Mouse (Mus musculus): ENCODE measurements around the gene Zfp771. TPM values are rescaled to one million over a fixed set of nuclear protein-coding genes. Genes with fewer than 3 reads are reported as not detected.

Zfp771 gene
- polyA plus RNA-seq, 1 experiment from 2014 or later: 53.2 TPM

DNA sequence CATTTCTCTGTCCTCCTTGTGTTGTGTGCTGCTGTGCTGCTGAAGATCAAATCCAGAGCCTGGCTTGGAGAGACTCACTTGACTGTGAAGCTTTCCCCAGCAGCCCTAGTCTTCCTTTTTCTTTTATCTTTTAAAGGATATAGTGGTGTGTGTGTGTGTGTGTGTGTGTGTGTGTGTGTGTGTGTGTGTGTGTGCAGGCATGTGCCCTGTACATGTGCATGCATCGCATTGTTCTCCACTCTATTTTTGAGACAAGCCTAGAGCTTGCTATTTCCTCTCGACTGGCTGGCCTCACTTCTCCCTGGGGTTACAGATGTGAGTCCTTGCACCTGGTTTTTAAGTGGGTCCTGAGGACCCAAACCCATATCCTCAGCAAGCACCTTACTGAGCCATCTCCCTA lies 38.1 kb downstream of the Zfp771 start:
- 92% methylated on average over 2 of the region's 2 CpGs for WGBS
- Histone ChIP-seq H3K36me3 (ENCODE audit: control insufficient read depth, insufficient read depth, low read length) (no peaks in the 10 kb centered on the region), H3K4me2 (ENCODE audit: low read length) (no peak overlapping the region), H3K4me1 (ENCODE audit: control insufficient read depth, insufficient read depth, low read length) (no peaks in the 10 kb centered on the region), H3K9ac (ENCODE audit: low read length) (no peak overlapping the region), H3K9me3 (replicated peaks; ENCODE audit: control insufficient read depth, low read length) (no peaks in the 10 kb centered on the region), H3K27ac (ENCODE audit: low read depth, low read length) (no peak overlapping the region), H3K27me3 (replicated peaks; ENCODE audit: control insufficient read depth, insufficient read depth, low read length) (no peaks in the 10 kb centered on the region), H3K4me3 (ENCODE audit: low read depth, low read length) (no peak overlapping the region)
- no peak for ATAC-seq
- no peak for DNase-seq (ENCODE audit: low spot score)

DNA sequence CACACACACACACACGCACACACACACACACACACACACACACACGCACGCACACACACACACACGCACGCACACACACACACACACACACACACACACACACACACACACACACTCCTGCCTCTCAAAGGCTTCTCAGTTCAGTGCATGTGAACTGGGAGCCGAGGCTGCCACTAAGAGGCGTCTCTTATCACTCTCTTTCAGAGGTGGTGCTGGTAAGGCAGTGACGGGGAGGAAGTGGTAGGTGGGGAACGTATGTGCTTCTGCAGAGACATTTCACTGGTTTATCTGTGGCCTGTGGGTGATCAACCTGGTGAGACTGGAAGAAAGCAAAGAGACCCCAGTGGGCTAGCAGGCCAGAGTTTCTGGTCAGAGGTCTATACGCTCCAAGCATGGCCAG lies 41.1 kb downstream of the Zfp771 start:
- H3K27me3 ChIP-seq (replicated peaks; ENCODE audit: control insufficient read depth, insufficient read depth, low read length): no peaks in the 10 kb centered on the region
- H3K4me2 ChIP-seq (ENCODE audit: low read length): no peak overlapping the region
- no peak overlapping the region for H3K27ac ChIP-seq (ENCODE audit: low read depth, low read length)
- H3K9ac ChIP-seq (ENCODE audit: low read length): no peak overlapping the region
- H3K4me1 ChIP-seq (ENCODE audit: control insufficient read depth, insufficient read depth, low read length): no peaks in the 10 kb centered on the region
- no peak overlapping the region for H3K4me3 ChIP-seq (ENCODE audit: low read depth, low read length)
- no peak for DNase-seq (ENCODE audit: low spot score)
- no peak for ATAC-seq
- peaks cover 9% of the 10 kb centered on the region; the same call in 1 of the 2 replicates for H3K9me3 ChIP-seq (replicated peaks; ENCODE audit: control insufficient read depth, low read length)
- 89% methylated on average over 6 of the region's 10 CpGs for WGBS
- no peaks in the 10 kb centered on the region for H3K36me3 ChIP-seq (ENCODE audit: control insufficient read depth, insufficient read depth, low read length)

DNA sequence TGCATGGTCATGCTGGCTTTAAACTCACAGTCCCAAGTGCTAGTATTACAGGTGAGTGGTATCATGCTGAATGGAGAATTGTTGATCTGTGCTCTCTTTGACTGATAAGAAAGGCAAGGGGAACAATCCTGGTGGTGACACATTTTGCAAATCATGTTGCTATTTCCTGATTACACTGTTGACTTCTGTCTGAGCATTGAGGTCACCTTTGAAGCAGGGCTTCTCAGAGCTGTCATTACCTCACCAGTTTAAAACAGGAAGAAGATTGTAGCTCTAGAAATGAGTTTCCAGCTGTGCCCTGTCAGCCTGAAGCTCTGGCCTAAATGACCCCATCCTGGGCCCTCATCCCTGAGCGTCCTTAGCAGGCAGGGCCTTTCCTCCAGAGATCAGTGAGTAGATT lies 43.9 kb downstream of the Zfp771 start:
- Histone ChIP-seq H3K27ac (ENCODE audit: low read depth, low read length) (no peak overlapping the region), H3K36me3 (ENCODE audit: control insufficient read depth, insufficient read depth, low read length) (no peaks in the 10 kb centered on the region), H3K4me1 (ENCODE audit: control insufficient read depth, insufficient read depth, low read length) (no peaks in the 10 kb centered on the region), H3K9me3 (replicated peaks; ENCODE audit: control insufficient read depth, low read length) (peaks cover 9% of the 10 kb centered on the region; the same call in 1 of the 2 replicates), H3K4me2 (ENCODE audit: low read length) (no peak overlapping the region), H3K27me3 (replicated peaks; ENCODE audit: control insufficient read depth, insufficient read depth, low read length) (no peaks in the 10 kb centered on the region), H3K9ac (ENCODE audit: low read length) (no peak overlapping the region), H3K4me3 (ENCODE audit: low read depth, low read length) (no peak overlapping the region)
- no peak for DNase-seq (ENCODE audit: low spot score)
- WGBS: 58% methylated on average over 1 of the region's 1 CpGs
- ATAC-seq: no peak

DNA sequence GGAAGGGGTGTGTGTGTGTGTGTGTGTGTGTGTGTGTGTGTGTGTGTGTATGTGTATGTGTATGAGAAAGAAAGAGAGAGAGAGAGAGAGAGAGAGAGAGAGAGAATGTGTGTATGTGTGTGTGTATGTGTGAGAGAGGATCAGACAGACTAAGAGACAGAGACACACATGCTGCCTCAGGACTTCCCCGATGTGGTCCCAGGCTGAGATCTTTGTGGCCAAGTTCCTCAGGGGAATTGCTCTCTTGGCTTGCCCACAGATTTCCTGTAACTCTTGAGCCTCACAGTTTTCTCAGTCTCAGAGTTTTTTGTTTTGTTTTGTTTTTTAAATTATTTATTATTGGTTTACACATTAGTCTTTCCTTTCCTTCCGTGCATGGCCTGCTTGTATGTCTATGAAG lies 45.2 kb downstream of the Zfp771 start:
- Histone ChIP-seq H3K4me2 (ENCODE audit: low read length) (no peak overlapping the region), H3K9me3 (replicated peaks; ENCODE audit: control insufficient read depth, low read length) (peaks cover 9% of the 10 kb centered on the region; the same call in 1 of the 2 replicates), H3K4me3 (ENCODE audit: low read depth, low read length) (no peak overlapping the region), H3K27me3 (replicated peaks; ENCODE audit: control insufficient read depth, insufficient read depth, low read length) (no peaks in the 10 kb centered on the region), H3K9ac (ENCODE audit: low read length) (no peak overlapping the region), H3K36me3 (ENCODE audit: control insufficient read depth, insufficient read depth, low read length) (no peaks in the 10 kb centered on the region), H3K27ac (ENCODE audit: low read depth, low read length) (no peak overlapping the region), H3K4me1 (ENCODE audit: control insufficient read depth, insufficient read depth, low read length) (no peaks in the 10 kb centered on the region)
- DNase-seq (ENCODE audit: low spot score) (no peak), ATAC-seq (no peak)
- 86% methylated on average over 2 of the region's 2 CpGs for WGBS

DNA sequence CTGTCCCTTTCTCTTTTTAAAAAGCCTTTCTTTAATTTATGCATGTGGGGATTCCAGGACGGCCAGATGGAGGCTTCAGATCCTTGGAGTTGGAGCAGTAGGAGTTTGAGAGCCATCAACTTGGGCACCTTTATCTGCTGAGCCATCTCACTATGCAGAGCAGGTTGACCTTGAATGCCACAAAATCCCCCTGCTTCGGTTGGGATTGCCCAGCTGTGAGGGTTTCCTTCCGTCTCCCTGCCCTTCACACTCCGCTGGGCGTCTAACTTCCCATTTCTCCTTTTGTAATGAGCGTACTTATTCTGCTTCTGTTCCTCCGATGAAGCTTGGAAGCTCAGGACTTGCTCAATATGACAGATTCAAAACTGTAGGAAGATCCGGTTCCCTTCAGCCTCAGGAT lies 46.1 kb downstream of the Zfp771 start:
- ATAC-seq: no peak
- no peaks in the 10 kb centered on the region for H3K4me1 ChIP-seq (ENCODE audit: control insufficient read depth, insufficient read depth, low read length)
- H3K27me3 ChIP-seq (replicated peaks; ENCODE audit: control insufficient read depth, insufficient read depth, low read length): no peaks in the 10 kb centered on the region
- no peak overlapping the region for H3K27ac ChIP-seq (ENCODE audit: low read depth, low read length)
- H3K9ac ChIP-seq (ENCODE audit: low read length): no peak overlapping the region
- no peak for DNase-seq (ENCODE audit: low spot score)
- 57% methylated on average over 8 of the region's 8 CpGs for WGBS
- no peak overlapping the region for H3K4me2 ChIP-seq (ENCODE audit: low read length)
- H3K4me3 ChIP-seq (ENCODE audit: low read depth, low read length): no peak overlapping the region
- H3K36me3 ChIP-seq (ENCODE audit: control insufficient read depth, insufficient read depth, low read length): no peaks in the 10 kb centered on the region
- H3K9me3 ChIP-seq (replicated peaks; ENCODE audit: control insufficient read depth, low read length): peaks cover 9% of the 10 kb centered on the region; the same call in 1 of the 2 replicates

DNA sequence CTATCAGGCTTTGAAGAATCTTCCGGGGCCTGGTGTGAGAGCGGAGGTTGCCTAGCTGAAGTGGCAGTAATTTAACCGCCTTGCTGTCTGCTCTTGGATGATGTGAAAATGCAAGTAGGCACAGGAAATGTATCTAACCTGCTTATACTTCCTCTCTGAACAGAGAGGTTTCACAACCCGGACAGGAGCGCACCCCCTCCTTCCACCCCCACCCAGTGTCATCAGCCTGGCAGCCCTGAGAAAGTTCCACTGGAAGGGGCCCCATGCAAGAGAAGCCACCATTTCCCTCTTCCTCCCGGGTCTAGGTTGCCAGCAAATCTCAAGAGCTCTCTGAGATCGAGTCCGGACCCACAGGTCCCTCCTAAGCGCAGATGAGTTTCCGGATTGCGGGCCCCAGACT lies 52.0 kb downstream of the Zfp771 start, which contains the start of gene Itgal:
Itgal (plus strand) TSS at position 163 of the 400 bp plus-strand sequence.
- ATAC-seq: no peak
- Histone ChIP-seq H3K36me3 (ENCODE audit: control insufficient read depth, insufficient read depth, low read length) (no peaks in the 10 kb centered on the region), H3K27ac (ENCODE audit: low read depth, low read length) (no peak within 1 kb of the TSS), H3K4me1 (ENCODE audit: control insufficient read depth, insufficient read depth, low read length) (no peaks in the 10 kb centered on the region), H3K27me3 (replicated peaks; ENCODE audit: control insufficient read depth, insufficient read depth, low read length) (no peaks in the 10 kb centered on the region), H3K9ac (ENCODE audit: low read length) (no peak within 1 kb of the TSS), H3K9me3 (replicated peaks; ENCODE audit: control insufficient read depth, low read length) (no peaks in the 10 kb centered on the region), H3K4me3 (ENCODE audit: low read depth, low read length) (no peak within 1 kb of the TSS), H3K4me2 (ENCODE audit: low read length) (no peak within 1 kb of the TSS)
- 87% methylated on average over 11 of the region's 11 CpGs for WGBS
- no peak for DNase-seq (ENCODE audit: low spot score)

DNA sequence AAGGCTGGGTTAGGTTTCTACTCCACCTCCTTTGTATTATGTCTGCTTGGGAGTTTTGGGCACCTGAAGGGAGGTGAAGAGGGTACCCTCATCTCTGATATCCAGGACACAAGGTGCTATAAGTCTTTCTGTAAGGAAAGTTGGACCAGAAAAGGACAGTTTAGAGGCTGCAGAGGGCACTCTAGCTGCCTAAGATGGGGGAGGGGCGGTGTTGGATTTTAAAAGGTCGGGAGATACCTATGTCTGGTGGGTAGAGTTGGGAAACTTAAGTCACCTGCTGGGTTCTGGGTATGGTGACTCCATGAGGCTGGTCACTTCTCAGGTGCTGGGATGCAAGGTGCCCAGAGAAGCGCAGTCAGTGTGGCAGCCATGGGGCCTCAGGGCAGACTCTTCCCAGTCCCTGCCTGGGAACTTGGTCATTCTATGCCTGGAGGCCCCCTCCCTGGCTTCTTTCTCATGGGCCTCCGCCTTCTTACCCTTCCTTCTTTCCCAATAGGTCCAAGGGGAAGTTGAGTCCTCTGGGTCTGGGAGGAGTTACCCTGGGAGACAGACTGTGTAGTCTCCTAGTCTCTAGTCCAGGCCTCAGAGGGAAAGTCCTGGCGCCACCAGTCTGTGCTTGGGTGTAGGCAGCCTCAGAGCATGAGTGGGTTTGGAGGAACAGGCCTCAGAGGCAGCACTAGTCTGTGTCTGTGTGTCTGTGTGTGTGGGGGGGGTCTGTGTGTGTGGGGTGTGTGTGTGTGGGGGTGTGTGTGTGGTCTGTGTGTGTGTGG lies 52.9 kb downstream of the Zfp771 start:
- Histone ChIP-seq H3K4me2 (ENCODE audit: low read length) (no peak overlapping the region), H3K27me3 (replicated peaks; ENCODE audit: control insufficient read depth, insufficient read depth, low read length) (no peaks in the 10 kb centered on the region), H3K9ac (ENCODE audit: low read length) (no peak overlapping the region), H3K9me3 (replicated peaks; ENCODE audit: control insufficient read depth, low read length) (no peaks in the 10 kb centered on the region), H3K4me1 (ENCODE audit: control insufficient read depth, insufficient read depth, low read length) (no peaks in the 10 kb centered on the region), H3K27ac (ENCODE audit: low read depth, low read length) (no peak overlapping the region), H3K36me3 (ENCODE audit: control insufficient read depth, insufficient read depth, low read length) (no peaks in the 10 kb centered on the region), H3K4me3 (ENCODE audit: low read depth, low read length) (no peak overlapping the region)
- ATAC-seq (no peak), DNase-seq (ENCODE audit: low spot score) (no peak)
- WGBS: 77% methylated on average over 5 of the region's 5 CpGs

DNA sequence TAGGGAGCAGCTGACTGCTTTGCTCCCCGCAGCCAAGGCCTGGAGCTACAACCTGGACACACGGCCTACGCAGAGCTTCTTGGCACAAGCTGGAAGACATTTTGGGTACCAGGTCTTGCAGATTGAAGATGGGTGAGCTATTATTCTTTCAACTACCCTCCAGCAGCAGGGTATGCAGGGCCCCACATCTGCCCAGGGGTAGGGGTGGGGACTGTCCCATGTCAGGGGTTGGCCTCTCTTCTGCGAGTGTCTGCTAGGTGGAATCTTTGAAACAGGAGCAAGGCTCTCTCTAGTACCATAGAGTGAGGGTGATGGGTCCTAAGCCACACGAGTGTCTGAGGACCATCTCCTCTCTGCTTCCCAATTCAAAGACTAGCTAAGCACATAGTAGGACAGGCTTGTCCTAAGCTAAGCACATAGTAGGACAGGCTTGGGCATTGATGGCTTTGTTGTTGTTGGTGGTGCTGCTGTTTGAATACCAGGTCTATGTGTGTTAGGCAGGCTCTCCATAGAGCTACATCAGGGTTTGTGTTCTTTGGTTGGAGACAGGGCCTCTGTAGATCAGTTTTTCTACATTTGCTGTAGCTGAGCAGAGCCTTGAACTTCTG lies 53.6 kb downstream of the Zfp771 start:
- ATAC-seq (no peak), DNase-seq (ENCODE audit: low spot score) (no peak)
- Histone ChIP-seq H3K27me3 (replicated peaks; ENCODE audit: control insufficient read depth, insufficient read depth, low read length) (no peaks in the 10 kb centered on the region), H3K4me2 (ENCODE audit: low read length) (no peak overlapping the region), H3K36me3 (ENCODE audit: control insufficient read depth, insufficient read depth, low read length) (no peaks in the 10 kb centered on the region), H3K9me3 (replicated peaks; ENCODE audit: control insufficient read depth, low read length) (no peaks in the 10 kb centered on the region), H3K4me3 (ENCODE audit: low read depth, low read length) (no peak overlapping the region), H3K9ac (ENCODE audit: low read length) (no peak overlapping the region), H3K27ac (ENCODE audit: low read depth, low read length) (no peak overlapping the region), H3K4me1 (ENCODE audit: control insufficient read depth, insufficient read depth, low read length) (no peaks in the 10 kb centered on the region)
- WGBS: 98% methylated on average over 5 of the region's 5 CpGs

Data from forebrain, embryonic 14.5 days (tissue).